Mouse (Mus musculus) myocyte (in vitro differentiated cells): ENCODE results near the gene Nf1. TPM values are rescaled to one million over a fixed set of nuclear protein-coding genes. Genes with fewer than 3 reads are reported as not detected.

Experiments used
- H3K27me3 ChIP-seq: one replicate; pipeline ENCODE4 v1.6.1; 2011; ENCODE audit not compliant: control insufficient read depth, insufficient read depth, insufficient read length
- H3K36me3 ChIP-seq: one replicate; pipeline ENCODE4 v1.6.1; 2011; ENCODE audit not compliant: control insufficient read depth, insufficient read depth
- H3K4me2 ChIP-seq: one replicate; pipeline ENCODE4 v1.6.1; 2011; ENCODE audit warnings: low read depth, control low read depth
- H3K4me3 ChIP-seq: one replicate; pipeline ENCODE4 v1.5.1; 2011; ENCODE audit warnings: mild to moderate bottlenecking, control low read depth, moderate library complexity
- H3K79me2 ChIP-seq: one replicate; pipeline ENCODE4 v1.6.1; 2011; ENCODE audit not compliant: control insufficient read depth, insufficient read depth
- H3ac ChIP-seq: one replicate; pipeline ENCODE4 v1.6.1; 2011; ENCODE audit not compliant: control insufficient read depth, insufficient read length
- CEBPB ChIP-seq: IDR thresholded peaks from 2 replicates; pipeline ENCODE4 v1.6.1; 2011; ENCODE audit warnings: mild to moderate bottlenecking, moderate library complexity; ENCODE audit not compliant: poor library complexity, insufficient read depth, severe bottlenecking
- E2F4 ChIP-seq: IDR thresholded peaks from one replicate; pipeline ENCODE4 v1.6.1; 2011; ENCODE audit warnings: mild to moderate bottlenecking, control low read depth, moderate library complexity; ENCODE audit not compliant: insufficient read depth
- MAX ChIP-seq: IDR thresholded peaks from one replicate; pipeline ENCODE4 v1.6.1; 2011; ENCODE audit warnings: low read depth, mild to moderate bottlenecking, control low read depth
- MYOD1 ChIP-seq, 3 experiments: IDR thresholded peaks; one replicate each; pipeline ENCODE4 v1.6.1; 2011; ENCODE audit warnings: control low read depth in 2 of 3, low read depth in 2 of 3, mild to moderate bottlenecking in 2 of 3, moderate library complexity in 1 of 3; ENCODE audit not compliant: insufficient read length in 2 of 3, control insufficient read depth in 1 of 3
- MYOG ChIP-seq, 3 experiments: IDR thresholded peaks; one replicate each; pipeline ENCODE4 v1.6.1; 2011; ENCODE audit warnings: control low read depth in 2 of 3, low read depth in 2 of 3, mild to moderate bottlenecking in 2 of 3; ENCODE audit not compliant: insufficient read length in 2 of 3, control insufficient read depth in 1 of 3, insufficient read depth in 1 of 3
- POLR2A ChIP-seq: IDR thresholded peaks from one replicate; pipeline ENCODE4 v1.6.1; 2011; ENCODE audit warnings: low read depth, mild to moderate bottlenecking, control low read depth, moderate library complexity; ENCODE audit not compliant: insufficient read length
- POLR2AphosphoS2 ChIP-seq: IDR thresholded peaks from one replicate; pipeline ENCODE4 v1.6.1; 2011; ENCODE audit warnings: low read depth, control low read depth; ENCODE audit not compliant: insufficient read length
- REST ChIP-seq: IDR thresholded peaks from one replicate; pipeline ENCODE4 v1.6.1; 2011; ENCODE audit warnings: mild to moderate bottlenecking, control low read depth, moderate library complexity; ENCODE audit not compliant: insufficient read depth, insufficient read length
- SRF ChIP-seq: IDR thresholded peaks from one replicate; pipeline ENCODE4 v1.6.1; 2011; ENCODE audit warnings: low read depth; ENCODE audit not compliant: control insufficient read depth, insufficient read length
- TCF12 ChIP-seq: IDR thresholded peaks from one replicate; pipeline ENCODE4 v1.6.1; 2011; ENCODE audit warnings: mild to moderate bottlenecking, control low read depth; ENCODE audit not compliant: poor library complexity, insufficient read depth, severe bottlenecking
- TCF3 ChIP-seq: IDR thresholded peaks from one replicate; pipeline ENCODE4 v1.6.1; 2011; ENCODE audit warnings: low read depth, control low read depth; ENCODE audit not compliant: insufficient read length
- USF1 ChIP-seq: IDR thresholded peaks from one replicate; pipeline ENCODE4 v1.6.1; 2011; ENCODE audit warnings: low read depth, mild to moderate bottlenecking, control low read depth, moderate library complexity
- polyA plus RNA-seq: library from polyadenylated mRNA; unstranded; fragments of >200 nt; fragmentation: generic; extraction: Trizol; gene quantifications from one replicate; pipeline ENCODE4 v1.2.1, GENCODE M21; 2012; ENCODE audit warnings: missing spikeins

The Nf1 gene
- polyA plus RNA-seq, 1 experiment, result 8.2 TPM

DNA sequence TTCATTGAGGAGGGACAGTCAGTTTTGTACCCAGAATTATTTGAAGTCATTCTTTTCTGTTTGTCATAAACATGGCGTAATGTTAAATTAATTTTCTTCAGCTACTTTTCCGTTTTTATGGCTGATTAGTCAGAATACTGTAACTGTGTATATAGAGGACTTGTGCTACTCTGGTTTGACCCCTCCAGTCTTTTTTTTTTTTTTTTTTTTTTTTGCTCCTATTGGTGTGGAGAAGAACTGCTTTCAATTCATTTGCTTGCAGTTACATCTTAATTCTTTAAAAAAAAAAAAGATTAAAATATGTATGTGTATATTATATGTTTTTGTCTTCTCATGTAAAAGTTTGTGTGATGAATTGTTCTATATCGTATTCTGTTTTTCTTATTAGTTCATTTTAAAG, 172.5 kb downstream of the Nf1 start:
- Histone ChIP-seq H3K4me2 (no peak overlapping the region), H3K36me3 (no peaks in the 10 kb centered on the region), H3K4me3 (no peak overlapping the region), H3K79me2 (no peaks in the 10 kb centered on the region), H3K27me3 (no peaks in the 10 kb centered on the region), H3ac (no peak overlapping the region)
- TF ChIP-seq CEBPB (no peak), REST (no peak), E2F4 (no peak), MYOD1 (IDR thresholded peaks at IDR 0.05; ENCODE audit: control insufficient read depth in 1 of 3, insufficient read length in 2 of 3, low read depth in 2 of 3) (no peak), MYOG (IDR thresholded peaks at IDR 0.05; ENCODE audit: control insufficient read depth in 1 of 3, insufficient read depth in 1 of 3, insufficient read length in 2 of 3, low read depth in 2 of 3) (no peak), POLR2AphosphoS2 (no peak)

DNA sequence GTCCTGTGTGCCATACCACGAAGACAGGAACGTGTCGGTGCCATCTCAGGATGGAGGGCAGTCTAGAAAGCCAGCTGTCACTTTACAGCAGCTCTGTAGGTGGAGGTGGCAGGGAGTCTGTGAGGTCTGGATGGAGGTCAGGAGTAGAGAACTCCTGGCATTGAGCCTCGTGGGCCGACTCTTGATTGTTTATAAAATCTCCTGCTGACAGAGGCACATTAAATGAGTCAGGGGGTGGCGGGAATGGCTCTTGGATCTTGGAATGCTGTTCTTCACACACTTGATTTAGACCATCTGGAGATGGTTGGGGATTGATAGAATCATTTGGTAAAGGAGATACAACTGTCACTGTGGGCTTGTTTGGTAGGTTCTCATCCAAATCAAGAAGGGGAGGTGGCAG, 175.8 kb downstream of the Nf1 start:
- Histone ChIP-seq H3K27me3 (no peaks in the 10 kb centered on the region), H3K79me2 (no peaks in the 10 kb centered on the region), H3K4me2 (no peak overlapping the region), H3ac (no peak overlapping the region), H3K36me3 (no peaks in the 10 kb centered on the region), H3K4me3 (no peak overlapping the region)
- TF ChIP-seq POLR2AphosphoS2, result no peak
- TF ChIP-seq MYOD1 (IDR thresholded peaks at IDR 0.05; ENCODE audit: control insufficient read depth in 1 of 3, insufficient read length in 2 of 3, low read depth in 2 of 3), result no peak
- TF ChIP-seq TCF3, result no peak
- TF ChIP-seq SRF, result no peak

DNA sequence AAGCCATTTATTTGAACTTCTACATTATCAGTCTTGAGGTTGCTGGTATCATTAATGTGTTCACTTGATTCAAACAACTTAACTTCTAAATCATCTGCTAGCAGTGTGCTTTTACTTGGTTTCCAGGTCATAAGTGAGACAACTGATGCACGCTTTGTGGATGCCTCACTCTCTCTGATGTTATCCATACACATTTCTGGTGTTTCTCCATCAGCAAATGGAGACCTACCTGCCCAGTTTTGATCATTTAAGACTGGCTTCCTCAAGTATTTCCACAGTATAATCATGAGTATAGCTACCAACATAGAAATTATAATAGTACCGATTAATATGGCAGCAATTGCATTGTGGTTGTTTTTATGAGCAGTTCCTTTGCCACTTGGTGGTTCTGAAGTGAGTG, 176.3 kb downstream of the Nf1 start:
- Histone ChIP-seq H3K4me3 (no peak overlapping the region), H3ac (no peak overlapping the region), H3K36me3 (no peaks in the 10 kb centered on the region), H3K27me3 (no peaks in the 10 kb centered on the region), H3K79me2 (no peaks in the 10 kb centered on the region), H3K4me2 (no peak overlapping the region)
- TF ChIP-seq USF1 (no peak), TCF3 (no peak), MAX (no peak), TCF12 (no peak), MYOD1 (IDR thresholded peaks at IDR 0.05; ENCODE audit: control insufficient read depth in 1 of 3, insufficient read length in 2 of 3, low read depth in 2 of 3) (no peak), REST (no peak), POLR2A (no peak), MYOG (IDR thresholded peaks at IDR 0.05; ENCODE audit: control insufficient read depth in 1 of 3, insufficient read depth in 1 of 3, insufficient read length in 2 of 3, low read depth in 2 of 3) (no peak), E2F4 (no peak), SRF (no peak), POLR2AphosphoS2 (no peak), CEBPB (no peak)

DNA sequence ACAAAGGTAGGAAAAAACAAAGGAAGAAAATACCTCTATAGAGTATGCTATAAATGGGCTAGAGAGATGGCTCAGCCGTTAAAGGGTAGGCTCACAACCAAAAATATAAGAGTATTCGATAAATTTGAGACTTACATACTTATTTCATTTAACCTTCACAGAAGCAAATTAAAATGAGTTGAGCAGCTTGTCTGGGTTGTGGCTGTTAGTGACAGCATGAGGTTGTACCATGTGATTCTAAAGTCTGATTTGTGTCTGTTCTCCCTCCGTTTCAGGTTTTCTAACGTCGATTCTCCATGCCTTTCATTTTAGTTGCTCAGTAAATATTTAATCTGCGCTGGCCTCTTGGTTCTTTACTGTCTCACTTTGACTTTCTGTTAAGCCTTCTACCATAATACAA, 179.8 kb downstream of the Nf1 start:
- H3ac ChIP-seq, result no peak overlapping the region
- no peak for TF ChIP-seq MYOG (IDR thresholded peaks at IDR 0.05; ENCODE audit: control insufficient read depth in 1 of 3, insufficient read depth in 1 of 3, insufficient read length in 2 of 3, low read depth in 2 of 3)
- TF ChIP-seq TCF12, result no peak
- no peak for TF ChIP-seq POLR2AphosphoS2
- no peak for TF ChIP-seq E2F4
- no peak for TF ChIP-seq USF1
- TF ChIP-seq REST, result no peak
- no peak for TF ChIP-seq TCF3
- TF ChIP-seq SRF, result no peak
- no peak for TF ChIP-seq CEBPB
- TF ChIP-seq POLR2A, result no peak

DNA sequence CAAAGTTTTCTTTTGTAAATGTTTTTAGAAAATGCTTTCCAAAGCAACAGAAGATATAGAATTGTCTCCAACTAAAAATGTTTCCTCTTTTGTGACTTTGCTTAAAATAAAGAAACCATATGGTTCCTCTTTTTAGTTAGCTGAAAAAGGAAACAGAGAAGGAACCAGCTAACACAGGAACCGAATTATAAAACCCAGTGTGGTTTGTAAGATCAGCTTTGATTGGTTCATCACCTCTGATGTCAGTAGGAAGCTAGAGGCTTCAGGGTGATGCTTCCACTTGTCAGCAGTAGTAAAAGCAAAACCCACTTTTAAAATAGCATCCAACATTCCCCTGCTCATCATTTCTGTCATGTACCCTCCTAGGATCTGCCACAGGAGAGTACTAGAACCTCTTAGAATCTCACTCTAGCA, 180.4 kb downstream of the Nf1 start:
- Histone ChIP-seq H3K4me3 (no peak overlapping the region), H3ac (no peak overlapping the region), H3K4me2 (peak overlapping the region; percentile 60), H3K79me2 (no peaks in the 10 kb centered on the region), H3K27me3 (no peaks in the 10 kb centered on the region), H3K36me3 (no peaks in the 10 kb centered on the region)
- TF ChIP-seq E2F4, result no peak
- TF ChIP-seq CEBPB, result no peak
- no peak for TF ChIP-seq SRF
- TF ChIP-seq MYOD1 (IDR thresholded peaks at IDR 0.05; ENCODE audit: control insufficient read depth in 1 of 3, insufficient read length in 2 of 3, low read depth in 2 of 3), result no peak
- TF ChIP-seq REST, result no peak
- TF ChIP-seq TCF12, result no peak
- TF ChIP-seq MYOG (IDR thresholded peaks at IDR 0.05; ENCODE audit: control insufficient read depth in 1 of 3, insufficient read depth in 1 of 3, insufficient read length in 2 of 3, low read depth in 2 of 3), result no peak
- TF ChIP-seq TCF3, result no peak
- no peak for TF ChIP-seq MAX
- TF ChIP-seq POLR2A, result no peak
- TF ChIP-seq USF1, result no peak
- no peak for TF ChIP-seq POLR2AphosphoS2

More for the DNA sequence above, 179.8 kb downstream of the Nf1 start:
- Histone ChIP-seq H3K36me3 (no peaks in the 10 kb centered on the region), H3K27me3 (no peaks in the 10 kb centered on the region), H3K79me2 (no peaks in the 10 kb centered on the region), H3K4me2 (peak overlapping the region; percentile 60), H3K4me3 (no peak overlapping the region)
